Mouse (Mus musculus) stomach, adult 2 months (tissue): Measurements from ENCODE around the gene Arcn1. TPM values are rescaled to one million over a fixed set of nuclear protein-coding genes. Genes with fewer than 3 reads are reported as not detected.

Source experiments
- polyA plus RNA-seq: library from polyadenylated mRNA; depleted of rRNA; stranded (reverse); fragments of >200 nt; gene quantifications from 2 replicates; pipeline ENCODE4 v1.2.3, GENCODE M21; 2012; rRNA removed

The Arcn1 gene
- 11.5 and 13.1 TPM in 2 replicates for polyA plus RNA-seq

GRCm38 (mm10) chr9:44767101-44768028 lies at the start of gene Arcn1, which contains the start of gene Ift46:
Gene Arcn1, minus strand, starts transcription at chr9:44767845.
Gene Ift46, plus strand, starts transcription at chr9:44767908.

DNA sequence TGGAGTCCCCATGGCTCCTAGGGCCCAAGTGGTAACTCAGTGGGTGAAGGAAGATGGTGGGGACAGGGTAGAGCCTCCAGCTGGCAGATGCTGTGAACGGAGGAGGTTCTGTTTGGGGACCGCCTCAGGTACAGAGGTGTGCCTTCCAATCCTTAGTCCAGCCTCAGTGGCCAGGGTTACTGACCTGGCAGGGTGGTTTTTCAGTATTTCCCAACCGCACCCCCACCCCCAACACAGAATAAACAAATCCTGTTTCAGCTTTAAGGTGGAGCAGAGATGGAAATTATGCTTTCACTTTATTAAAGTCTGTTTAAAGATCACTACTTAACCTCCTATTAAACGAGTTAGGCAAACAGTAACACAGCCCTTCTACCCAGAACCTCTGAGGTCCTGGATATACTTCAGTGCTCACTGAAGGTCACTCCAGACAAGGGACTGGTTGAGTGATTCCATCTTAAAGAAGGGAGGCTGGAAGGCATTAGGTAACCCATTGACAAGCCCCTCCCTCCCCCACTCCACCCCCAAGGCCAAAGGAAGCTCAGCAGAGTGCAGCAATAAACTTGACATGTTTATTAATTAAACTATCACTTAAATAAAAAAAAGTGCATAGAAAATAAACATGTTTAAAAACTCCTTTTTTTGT lies 35.3 kb upstream of the Arcn1 start, which contains the start of gene Ttc36:
TSS of gene Ttc36 (minus strand) at position 265 of the 643 bp plus-strand sequence.

GRCm38 (mm10) chr9:44799102-44799957 lies 31.7 kb upstream of the Arcn1 start, which contains the start of gene Tmem25:
Gene Tmem25, minus strand, starts transcription at chr9:44799307.

GRCm38 (mm10) chr9:44734524-44735494 lies 32.8 kb downstream of the Arcn1 start, which contains the start of gene Phldb1:
Gene Phldb1, minus strand, starts transcription at chr9:44735198.

Other genes starting within 250 kb of the Arcn1 start
- gene Cxcr5, start 206.0 kb downstream of the Arcn1 start, polyA plus RNA-seq = 0.04 and 0.05 TPM in 2 replicates
- 2.8 and 4.1 TPM in 2 replicates for gene Ddx6, start 163.0 kb downstream of the Arcn1 start, polyA plus RNA-seq
- gene Treh, start 94.6 kb downstream of the Arcn1 start, polyA plus RNA-seq = 0.10 TPM in 1 of 2 replicates, not detected in the other
- gene Phldb1, start 32.6 kb downstream of the Arcn1 start, polyA plus RNA-seq = 57.9 and 69.7 TPM in 2 replicates
- 11.3 and 12.1 TPM in 2 replicates for gene Ift46, start 63 bp upstream of the Arcn1 start, polyA plus RNA-seq
- gene Tmem25, start 31.5 kb upstream of the Arcn1 start, polyA plus RNA-seq = 2.1 and 3.1 TPM in 2 replicates
- 1.9 and 3.3 TPM in 2 replicates for gene Ttc36, start 35.2 kb upstream of the Arcn1 start, polyA plus RNA-seq
- 2.5 and 5.3 TPM in 2 replicates for gene Kmt2a, start 113.5 kb upstream of the Arcn1 start, polyA plus RNA-seq
- 120 and 164 TPM in 2 replicates for gene Atp5l, start 152.9 kb upstream of the Arcn1 start, polyA plus RNA-seq
- 1.8 and 2.3 TPM in 2 replicates for gene Ube4a, start 197.8 kb upstream of the Arcn1 start, polyA plus RNA-seq
- gene Cd3g, start 212.6 kb upstream of the Arcn1 start, polyA plus RNA-seq = not detected in 2 replicates
- gene Cd3d, start 213.9 kb upstream of the Arcn1 start, polyA plus RNA-seq = not detected in 2 replicates
- 0.09 and 0.13 TPM in 2 replicates for gene Cd3e, start 241.8 kb upstream of the Arcn1 start, polyA plus RNA-seq